Mouse (Mus musculus): Measurements from ENCODE around the gene Fbxl19.
"Not testable (repeated sequence)": the region's sequence is repeated elsewhere in the genome, so short reads cannot be mapped to it uniquely, and the experiment has no call there.

The Fbxl19 gene

DNA sequence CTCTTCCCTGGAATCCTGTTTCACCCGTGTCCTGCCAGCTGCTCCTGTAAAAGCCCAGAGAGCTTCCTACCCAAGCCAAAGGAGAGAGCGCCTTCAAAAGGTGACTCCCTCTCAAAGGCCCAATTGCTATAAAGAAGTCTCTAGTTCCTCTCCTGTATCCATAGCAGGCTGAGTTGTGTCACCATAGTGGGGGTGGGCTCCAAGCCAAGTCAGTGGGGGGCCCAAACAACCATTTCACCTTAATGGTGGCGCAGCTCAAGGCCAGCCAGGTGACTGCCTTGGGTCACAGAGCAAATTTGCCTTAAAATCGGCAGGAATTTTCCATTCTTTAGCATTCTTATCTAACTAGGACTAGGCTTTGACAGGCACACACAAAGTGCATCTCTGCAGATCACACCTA is 29.5 kb upstream of the Fbxl19 start:
- POLR2A ChIA-PET: interaction anchor here in 3 of 4 experiments (0.6 to 3.6 kb wide), 7 partner anchors 9 to 898 kb away, joined by 4 to 11 read pairs (median 6); partner anchors contain the start of gene Orai3 (in 2 of the 3)

DNA sequence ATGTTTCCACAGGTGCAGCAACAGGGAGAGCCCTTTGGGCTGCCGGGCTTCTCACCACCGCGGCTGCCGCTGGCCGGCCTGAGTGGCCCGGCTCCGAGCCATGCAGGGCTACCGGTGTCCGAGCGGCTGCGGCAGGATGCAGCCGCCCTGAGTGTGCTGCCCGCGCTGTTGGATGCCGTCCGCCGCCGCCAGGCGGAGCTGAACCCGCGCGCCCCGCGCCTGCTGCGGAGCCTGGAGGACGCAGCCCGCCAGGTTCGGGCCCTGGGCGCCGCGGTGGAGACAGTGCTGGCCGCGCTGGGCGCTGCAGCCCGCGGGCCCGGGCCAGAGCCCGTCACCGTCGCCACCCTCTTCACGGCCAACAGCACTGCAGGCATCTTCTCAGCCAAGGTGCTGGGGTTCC is 27.4 kb upstream of the Fbxl19 start:
- ChIA-PET CTCF (interaction anchor here (0.6 to 12.8 kb wide), 24 partner anchors 9 to 555 kb away, joined by 3 to 144 read pairs (median 5); partner anchors contain the start of genes Bcl7c (in 2 of the 4) and Fbxl19 (in 2 of the 4)), POLR2A (interaction anchor here (0.6 to 2.6 kb wide), 25 partner anchors 8 to 371 kb away, joined by 3 to 14 read pairs (median 4); partner anchors contain the start of genes Bcl7c (in 2 of the 4), Setd1a (in 1 of the 4), Zfp646 (in 1 of the 4) and Zfp668 (in 1 of the 4))

More for the DNA sequence above, 29.5 kb upstream of the Fbxl19 start:
- CTCF ChIA-PET: interaction anchor here in 3 of 4 experiments (0.6 to 12.8 kb wide), 6 partner anchors 9 to 221 kb away, joined by 3 to 144 read pairs (median 5); no protein-coding TSS in a partner anchor

DNA sequence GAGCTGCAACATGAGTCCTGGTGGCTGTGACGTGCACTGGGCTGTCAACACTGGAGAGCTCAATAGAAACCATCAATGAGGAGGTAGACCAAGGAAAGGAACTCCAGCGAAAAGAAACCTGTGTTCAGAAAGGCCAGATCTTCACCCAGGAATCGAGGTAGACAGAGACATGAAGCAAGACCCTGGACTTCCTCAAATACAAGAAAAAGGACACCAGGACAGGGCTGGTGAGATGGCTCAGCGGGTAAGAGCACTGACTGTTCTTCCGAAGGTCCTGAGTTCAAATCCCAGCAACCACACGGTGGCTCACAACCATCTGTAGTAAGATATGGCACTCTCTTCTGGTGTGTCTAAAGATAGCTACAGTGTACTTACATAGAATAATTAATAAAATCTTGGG is 26.0 kb upstream of the Fbxl19 start:
- ChIA-PET POLR2A (interaction anchor here (0.6 to 2.6 kb wide), 9 partner anchors 11 to 164 kb away, joined by 3 to 14 read pairs (median 4); partner anchors contain the start of gene Bcl7c (in 1 of the 4)), CTCF (interaction anchor here in 3 of 4 experiments (0.5 to 12.8 kb wide), 5 partner anchors 26 to 1716 kb away, joined by 4 to 144 read pairs (median 7); partner anchors contain the start of gene Fbxl19 (in 1 of the 3))

DNA sequence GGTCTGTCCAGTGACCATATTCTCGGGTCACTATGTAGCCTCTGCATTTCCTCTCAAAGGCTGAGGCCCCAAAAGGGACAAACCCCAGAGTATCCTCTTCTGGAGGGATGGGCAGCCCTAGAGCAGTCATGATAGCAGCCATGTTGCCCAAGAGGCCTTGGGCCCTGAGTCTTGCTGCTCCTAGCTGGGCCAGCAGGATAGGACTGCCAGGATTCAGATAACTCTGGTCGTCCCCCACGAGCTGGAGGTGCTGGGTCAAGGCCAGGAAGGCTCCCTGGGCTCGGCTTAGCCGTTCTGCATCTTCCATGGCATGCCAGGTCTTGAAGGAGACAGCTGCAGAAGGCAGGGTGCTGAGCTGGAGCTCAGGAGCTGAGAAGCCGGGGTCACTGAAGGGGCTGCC is 25.1 kb upstream of the Fbxl19 start:
- POLR2A ChIA-PET: interaction anchor here in 2 of 4 experiments (0.5 to 1.0 kb wide), 5 partner anchors 9 to 92 kb away, joined by 3 to 5 read pairs (median 4); no protein-coding TSS in a partner anchor
- CTCF ChIA-PET: interaction anchor here in 2 of 4 experiments (0.8 to 1.6 kb wide), 3 partner anchors 10 to 441 kb away, joined by 3 to 6 read pairs (median 4); partner anchors contain the start of gene Bcl7c (in 1 of the 2)

DNA sequence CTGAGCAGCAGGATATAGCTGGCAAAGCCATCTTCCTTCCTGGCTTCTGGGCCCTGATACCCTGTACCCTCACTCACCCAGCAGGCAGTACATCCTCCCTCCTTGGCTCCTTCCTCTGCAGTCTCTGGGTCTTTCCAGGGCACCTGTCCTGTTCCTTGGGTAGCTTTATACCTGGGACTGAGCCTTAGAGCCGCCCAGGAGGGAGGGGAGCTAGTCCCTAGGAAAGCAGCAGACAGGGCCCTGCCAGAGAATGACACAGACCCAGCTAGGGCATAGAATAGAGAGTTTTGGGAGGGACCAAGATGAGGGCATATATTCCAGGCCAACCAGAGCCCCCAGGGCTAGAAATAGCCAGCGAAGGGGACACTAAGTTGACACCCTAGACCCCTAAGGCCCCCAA is 18.9 kb upstream of the Fbxl19 start:
- CTCF ChIA-PET: interaction anchor here in 2 of 4 experiments (0.9 to 2.1 kb wide), 3 partner anchors 19 to 68 kb away, joined by 3 to 5 read pairs (median 4); partner anchors contain the start of gene Fbxl19 (in 1 of the 2)
- POLR2A ChIA-PET: interaction anchor here in 2 of 4 experiments (0.5 to 3.2 kb wide), 5 partner anchors 12 to 243 kb away, joined by 3 to 14 read pairs (median 3); partner anchors contain the start of genes Bcl7c (in 1 of the 2), Ctf1 (in 1 of the 2) and Fbxl19 (in 1 of the 2)

DNA sequence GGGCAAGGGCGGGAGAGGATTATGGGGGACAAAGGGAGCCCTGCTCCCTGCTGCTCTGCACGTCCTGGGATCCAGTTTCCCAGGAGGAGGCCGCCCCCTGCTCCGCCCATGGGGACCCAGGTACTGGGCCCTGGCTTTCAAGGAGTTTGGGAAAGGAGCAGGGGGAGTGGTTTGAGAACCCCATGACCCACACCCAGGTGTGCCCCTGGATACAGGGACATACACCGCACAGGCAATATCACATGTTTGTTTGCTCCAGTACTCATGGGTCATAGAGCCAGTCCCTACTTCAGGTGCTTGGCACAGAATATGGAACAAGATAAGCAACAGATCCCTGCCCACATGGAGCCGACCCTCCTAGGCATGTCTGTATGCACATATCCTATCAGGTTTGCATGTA is 18.4 kb upstream of the Fbxl19 start:
- ChIA-PET POLR2A (interaction anchor here in 2 of 4 experiments (0.5 to 2.3 kb wide), 5 partner anchors 9 to 242 kb away, joined by 3 to 14 read pairs (median 3); partner anchors contain the start of genes Ctf1 (in 1 of the 2) and Fbxl19 (in 1 of the 2)), CTCF (interaction anchor here in 3 of 4 experiments (0.9 to 2.1 kb wide), 4 partner anchors 9 to 75 kb away, joined by 3 to 7 read pairs (median 4); partner anchors contain the start of genes Fbxl19 (in 1 of the 3) and Hsd3b7 (in 1 of the 3))

DNA sequence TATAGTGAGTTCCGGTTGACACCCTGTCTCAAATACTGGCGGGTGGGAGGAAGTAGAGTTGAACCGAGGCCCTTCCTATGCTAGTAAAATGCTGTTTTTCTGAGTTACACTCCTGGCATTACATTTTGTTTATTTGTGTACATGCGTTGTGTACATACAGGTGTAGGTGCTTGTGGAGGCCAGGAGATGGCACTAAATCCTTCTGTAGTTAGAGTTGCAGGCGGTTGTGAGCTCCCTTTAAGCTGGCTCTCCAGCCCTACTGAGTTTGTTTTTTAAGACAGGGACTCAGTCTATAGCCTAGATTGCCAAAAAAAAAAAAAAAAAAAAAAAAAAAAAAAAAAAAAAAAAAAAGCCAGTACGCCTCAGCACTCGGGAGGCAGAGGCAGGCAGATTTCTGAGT is 16.4 kb upstream of the Fbxl19 start:
- ChIA-PET CTCF (interaction anchor here (0.5 to 2.3 kb wide), 52 partner anchors 11 to 1325 kb away, joined by 3 to 19 read pairs (median 5); partner anchors contain the start of genes Fbxl19 (in 4 of the 4), Ctf1 (in 2 of the 4), Stx1b (in 1 of the 4) and Stx4a (in 1 of the 4)), POLR2A (interaction anchor here (0.5 to 2.6 kb wide), 32 partner anchors 8 to 1226 kb away, joined by 3 to 11 read pairs (median 3); partner anchors contain the start of genes Ccdc189 (in 1 of the 4), Ctf1 (in 1 of the 4), Fbxl19 (in 1 of the 4) and Rnf40 (in 1 of the 4))

DNA sequence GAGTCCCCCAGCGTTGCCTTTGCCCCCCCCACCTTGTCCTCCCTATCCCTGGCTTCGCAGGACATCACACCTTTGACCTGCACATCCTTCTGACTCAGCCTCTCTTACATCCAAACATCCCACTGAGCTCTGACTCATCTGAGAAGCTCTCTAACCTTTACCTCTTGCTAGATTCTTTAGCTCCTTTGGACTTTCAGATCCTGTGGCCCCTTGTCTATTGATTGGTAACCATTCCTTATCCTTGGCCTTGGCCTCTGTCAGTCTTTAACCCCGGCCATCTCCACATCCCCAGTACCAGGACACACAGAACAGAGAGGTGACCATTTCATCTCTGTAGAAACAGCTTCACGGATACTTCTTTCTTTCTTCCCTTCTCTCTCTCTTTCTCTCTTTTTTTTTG is 14.2 kb upstream of the Fbxl19 start:
- POLR2A ChIA-PET: interaction anchor here in 3 of 4 experiments (0.6 to 2.6 kb wide), 10 partner anchors 9 to 236 kb away, joined by 3 to 8 read pairs (median 4); partner anchors contain the start of genes Fbxl19 (in 2 of the 3) and Ctf1 (in 1 of the 3)
- CTCF ChIA-PET: interaction anchor here in 2 of 4 experiments (0.6 to 1.7 kb wide), 4 partner anchors 18 to 86 kb away, joined by 3 to 5 read pairs (median 4); no protein-coding TSS in a partner anchor

DNA sequence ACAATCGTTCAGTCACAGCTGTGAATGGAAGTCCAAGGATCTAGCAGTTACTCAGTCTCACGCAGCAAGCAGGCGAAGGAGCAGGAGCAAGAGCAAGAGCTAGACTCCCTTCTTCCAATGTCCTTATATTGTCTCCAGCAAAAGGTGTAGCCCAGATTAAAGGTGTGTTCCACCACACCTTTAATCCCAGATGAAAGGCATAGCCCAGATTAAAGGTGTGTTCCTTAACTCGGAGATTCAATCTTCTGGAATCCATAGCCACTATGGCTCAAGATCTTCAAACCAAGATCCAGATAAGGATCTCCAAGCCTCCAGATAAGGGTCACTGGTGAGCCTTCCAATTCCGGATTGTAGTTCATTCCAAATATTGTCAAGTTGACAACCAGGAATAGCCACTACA is 12.3 kb upstream of the Fbxl19 start, which contains the start of gene Ctf2:
TSS of gene Ctf2 (minus strand) at position 101 of the 400 bp plus-strand sequence.
- POLR2A ChIA-PET, CTCF ChIA-PET: not testable (repeated sequence)

DNA sequence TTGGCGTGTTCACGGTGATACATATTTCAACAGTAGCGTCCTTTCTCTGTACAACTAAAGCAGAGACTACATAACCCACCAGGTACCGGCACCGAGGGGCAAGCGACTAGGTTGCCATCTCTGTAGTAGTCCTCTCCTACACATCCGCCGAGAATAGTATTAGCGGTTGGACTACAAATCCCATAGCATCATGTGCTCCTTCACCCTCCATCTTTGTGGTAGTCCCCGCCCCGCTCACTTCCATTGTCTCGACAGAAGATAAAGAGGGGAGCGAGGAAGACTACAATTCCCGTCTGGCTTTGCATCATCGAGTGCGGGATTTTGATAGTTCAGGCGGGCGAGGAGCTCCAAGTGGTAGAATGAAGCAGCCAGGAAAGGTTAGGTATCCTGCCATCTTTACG is 908 bp downstream of the Fbxl19 start:
- ChIA-PET POLR2A (interaction anchor here in 3 of 4 experiments (0.6 to 6.1 kb wide), 45 partner anchors 9 to 274 kb away, joined by 3 to 56 read pairs (median 4); partner anchors contain the start of genes Ctf1 (in 3 of the 3), Setd1a (in 3 of the 3), Orai3 (in 2 of the 3) and Ccdc189 (in 1 of the 3)), CTCF (interaction anchor here in 3 of 4 experiments (0.6 to 4.2 kb wide), 12 partner anchors 17 to 88 kb away, joined by 3 to 21 read pairs (median 4); partner anchors contain the start of gene Ctf1 (in 1 of the 3))

DNA sequence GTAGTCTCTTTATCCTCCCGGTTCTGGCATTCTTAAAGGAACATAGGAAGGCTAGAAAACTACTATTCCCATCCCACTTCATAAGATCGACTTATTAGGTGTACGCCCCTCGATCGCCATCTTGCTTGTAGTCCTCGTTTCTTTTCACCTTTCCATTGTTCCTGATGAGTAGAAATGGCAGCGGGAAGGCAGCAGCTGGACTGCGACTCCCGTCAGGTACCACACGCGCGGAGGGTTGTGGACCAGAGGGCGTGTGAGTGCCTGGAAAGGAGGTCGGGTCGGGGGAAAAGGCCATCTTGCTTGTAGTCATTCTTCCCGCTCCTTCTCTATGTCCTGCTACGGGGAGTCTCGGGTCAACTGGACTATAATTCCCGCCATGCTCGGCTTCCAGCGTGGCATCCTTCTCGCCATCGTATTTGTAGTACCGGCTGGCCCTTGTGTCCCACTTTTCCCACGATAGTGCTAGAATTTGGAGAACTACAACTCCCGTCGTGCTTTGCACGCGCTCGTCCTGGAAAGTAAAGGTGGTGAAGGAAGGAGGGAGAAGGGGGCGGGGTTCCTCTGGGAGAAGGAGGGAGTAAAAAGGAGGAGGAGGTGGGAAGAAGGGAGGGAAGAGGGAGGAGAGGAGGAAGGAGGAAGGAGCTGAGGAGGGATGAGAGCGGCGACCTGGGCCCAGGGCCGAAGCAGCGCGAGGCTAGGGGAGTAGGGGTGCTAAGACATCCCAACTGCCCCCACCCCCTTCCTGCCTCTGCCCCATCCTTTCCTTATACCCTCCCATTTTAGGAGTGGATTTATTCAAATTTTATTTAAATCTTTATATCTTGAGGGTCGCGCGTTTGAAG is 1.5 kb downstream of the Fbxl19 start:
- ChIA-PET CTCF (interaction anchor here (0.5 to 4.2 kb wide), 19 partner anchors 15 to 663 kb away, joined by 3 to 21 read pairs (median 3); partner anchors contain the start of genes Bcl7c (in 1 of the 4), Ctf1 (in 1 of the 4) and Setd1a (in 1 of the 4)), POLR2A (interaction anchor here in 3 of 4 experiments (0.6 to 6.1 kb wide), 57 partner anchors 9 to 275 kb away, joined by 3 to 56 read pairs (median 4); partner anchors contain the start of genes Ctf1 (in 3 of the 3), Setd1a (in 3 of the 3), Orai3 (in 2 of the 3) and Ccdc189 (in 1 of the 3))

DNA sequence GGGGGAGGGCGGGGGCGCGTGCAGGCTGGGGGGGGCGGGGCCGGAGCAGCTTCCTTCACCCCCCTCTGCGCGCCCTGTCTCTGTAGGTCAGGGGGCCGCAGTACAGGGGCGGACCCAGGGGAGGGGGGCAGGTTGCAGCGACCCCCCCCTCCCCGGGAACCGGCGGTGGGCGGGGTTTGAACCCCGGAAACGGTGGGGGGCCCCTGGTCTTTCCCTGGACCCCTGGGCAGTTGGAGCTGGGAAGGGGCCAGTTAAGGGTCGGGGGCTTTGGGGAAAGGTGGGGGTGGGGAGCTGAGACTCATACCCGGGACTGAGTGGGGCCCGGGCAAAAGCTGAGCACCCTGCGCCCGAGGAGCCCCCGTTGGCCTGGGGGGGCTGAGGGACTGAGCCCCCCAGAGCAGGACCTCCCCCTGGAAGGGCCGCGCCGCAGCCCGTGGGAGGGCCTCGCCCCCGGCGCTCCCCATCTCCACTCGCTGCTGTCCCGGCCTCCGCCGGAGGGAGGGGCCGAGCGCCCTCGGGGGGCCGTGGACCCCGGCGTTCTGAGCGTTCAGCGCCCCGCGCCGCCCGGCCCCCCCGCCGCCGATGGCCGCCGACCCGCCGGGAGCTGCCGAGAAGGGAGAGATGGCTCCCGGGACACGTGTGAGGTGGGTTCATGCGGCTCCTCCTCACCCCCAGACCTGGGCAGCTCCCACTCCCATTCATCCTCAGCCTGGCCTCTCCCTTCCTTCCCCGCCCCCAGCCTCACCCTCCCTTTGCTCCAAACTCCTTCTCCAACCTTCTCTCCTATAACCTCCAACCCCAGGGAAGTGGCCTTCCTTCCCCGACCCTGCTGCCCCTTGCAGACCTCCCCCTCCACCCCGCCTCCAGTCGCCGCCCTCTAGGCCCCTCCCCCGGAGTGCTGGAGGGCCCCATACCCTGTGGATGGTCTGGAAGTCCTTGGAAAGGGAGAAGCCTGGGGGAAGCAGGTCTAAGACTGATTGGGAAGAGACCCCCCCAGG is 2.5 kb downstream of the Fbxl19 start:
- ChIA-PET POLR2A (interaction anchor here (0.6 to 6.1 kb wide), 55 partner anchors 8 to 320 kb away, joined by 3 to 56 read pairs (median 4); partner anchors contain the start of genes Ctf1 (in 3 of the 4), Setd1a (in 3 of the 4), Kat8 (in 2 of the 4) and Orai3 (in 2 of the 4)), CTCF (interaction anchor here (0.5 to 4.2 kb wide), 13 partner anchors 14 to 662 kb away, joined by 3 to 21 read pairs (median 3); partner anchors contain the start of genes Bcl7c (in 1 of the 4), Ctf1 (in 1 of the 4) and Setd1a (in 1 of the 4))

DNA sequence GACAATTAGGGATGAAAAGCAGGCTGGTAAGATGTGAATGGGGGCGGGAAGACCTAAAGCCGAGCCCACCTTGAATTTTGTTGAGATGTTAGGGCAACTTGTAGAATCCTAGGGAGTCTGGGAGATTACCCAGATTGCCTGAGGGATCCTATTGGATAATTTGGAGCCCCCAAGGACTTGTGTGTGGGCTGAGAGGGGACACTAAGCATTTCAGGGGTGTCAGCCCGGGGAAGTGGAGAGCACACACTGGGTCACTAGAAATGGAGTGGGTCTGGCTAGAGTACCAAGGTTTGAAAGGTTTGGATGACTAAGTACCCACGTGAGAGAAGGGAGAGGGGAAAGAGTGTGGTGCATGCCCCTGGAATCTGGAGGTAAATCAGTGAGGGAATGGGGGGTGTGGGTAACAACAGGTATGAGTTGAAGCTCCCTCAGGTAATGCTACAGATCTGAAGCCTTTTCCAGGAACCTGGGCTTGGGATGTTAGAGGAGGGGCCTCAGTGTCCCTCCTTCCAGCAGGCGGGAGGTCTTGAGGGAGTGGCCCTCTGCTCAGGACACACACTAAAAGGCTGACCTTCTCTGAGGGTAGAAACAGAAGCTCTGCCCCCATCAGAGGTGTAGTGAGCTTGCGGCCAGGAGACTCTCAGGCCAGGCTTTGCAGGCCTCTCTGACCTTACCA is 3.4 kb downstream of the Fbxl19 start:
- POLR2A ChIA-PET: interaction anchor here in 3 of 4 experiments (0.5 to 6.1 kb wide), 27 partner anchors 8 to 391 kb away, joined by 3 to 56 read pairs (median 7); partner anchors contain the start of genes Ctf1 (in 2 of the 3), Setd1a (in 2 of the 3), Kat8 (in 1 of the 3) and Orai3 (in 1 of the 3)
- CTCF ChIA-PET: interaction anchor here in 3 of 4 experiments (0.5 to 1.5 kb wide), 7 partner anchors 13 to 567 kb away, joined by 3 to 4 read pairs (median 3); partner anchors contain the start of genes Bcl7c (in 1 of the 3) and Setd1a (in 1 of the 3)

DNA sequence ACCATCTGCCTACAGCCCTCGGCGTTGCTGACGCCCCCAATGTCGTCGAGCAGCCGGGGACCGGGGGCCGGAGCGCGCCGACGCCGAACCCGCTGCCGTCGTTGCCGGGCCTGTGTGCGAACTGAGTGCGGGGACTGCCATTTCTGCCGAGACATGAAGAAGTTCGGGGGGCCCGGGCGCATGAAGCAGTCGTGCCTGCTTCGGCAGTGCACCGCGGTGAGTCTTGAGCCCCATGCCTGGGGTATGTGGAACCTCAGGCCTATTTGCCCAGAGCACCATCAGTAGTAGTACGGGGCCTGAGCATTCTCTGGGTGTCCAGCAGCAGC is 3.9 kb downstream of the Fbxl19 start:
- ChIA-PET CTCF (interaction anchor here in 2 of 4 experiments (0.5 to 1.5 kb wide), 4 partner anchors 73 to 567 kb away, joined by 3 read pairs; no protein-coding TSS in a partner anchor), POLR2A (interaction anchor here in 3 of 4 experiments (0.5 to 6.1 kb wide), 16 partner anchors 8 to 390 kb away, joined by 3 to 56 read pairs (median 4); partner anchors contain the start of genes Setd1a (in 2 of the 3), Ctf1 (in 1 of the 3) and Orai3 (in 1 of the 3))
